Mouse (Mus musculus): ENCODE data around the gene Rreb1. TPM values are rescaled to one million over a fixed set of nuclear protein-coding genes. Genes with fewer than 3 reads are reported as not detected.
A peak's percentile ranks its signal among the peaks of the same experiment; 100 is the strongest.

Gene Rreb1
- polyA plus RNA-seq, 1 experiment: 31.5 TPM

DNA sequence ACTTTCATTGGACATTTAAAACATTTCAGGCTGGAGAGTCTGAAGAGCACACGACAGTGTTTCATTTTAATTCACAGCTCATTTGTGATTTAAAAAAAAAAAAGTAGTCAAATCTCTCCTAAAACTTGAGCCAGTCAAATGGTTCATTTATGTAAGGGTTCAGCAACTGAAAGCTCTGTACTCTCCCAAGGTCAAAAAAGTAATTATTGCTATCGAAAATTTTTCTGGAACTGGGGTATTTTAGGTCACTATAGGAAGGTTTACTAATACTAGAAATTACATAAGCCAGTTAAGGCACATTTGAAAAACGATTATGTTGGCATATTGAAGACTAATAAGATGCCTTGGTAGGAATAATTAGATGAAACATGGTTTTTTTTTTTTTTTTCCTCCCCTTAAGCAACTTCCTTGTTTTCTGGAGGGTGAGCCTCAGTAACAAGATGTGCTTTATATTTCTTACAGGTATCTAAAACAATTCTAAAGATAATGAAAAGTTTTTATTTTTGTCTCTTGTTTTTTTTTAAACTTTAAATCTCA, 77.1 kb downstream of the Rreb1 start:
- Histone ChIP-seq H3K4me3 (ENCODE audit: low read depth, low read length) (no peak overlapping the region), H3K4me1 (ENCODE audit: control insufficient read depth, insufficient read depth, low read length) (peaks cover 5% of the 10 kb centered on the region), H3K9me3 (replicated peaks; ENCODE audit: control insufficient read depth, insufficient read depth, low read length, poor library complexity, severe bottlenecking) (no peaks in the 10 kb centered on the region), H3K36me3 (ENCODE audit: control insufficient read depth, insufficient read depth, low read length, poor library complexity, severe bottlenecking) (no peaks in the 10 kb centered on the region), H3K27ac (ENCODE audit: insufficient read depth, low read length) (peak overlapping the region; percentile 90; the same call in 1 of the 2 replicates), H3K27me3 (ENCODE audit: control insufficient read depth, insufficient read depth, low read length, poor library complexity, severe bottlenecking) (no peaks in the 10 kb centered on the region), H3K9ac (ENCODE audit: low read depth, poor library complexity, severe bottlenecking) (no peak overlapping the region)
- TF ChIP-seq POLR2A (IDR thresholded peaks at IDR 0.05; ENCODE audit: insufficient read depth, low read length) (no peak), EP300 (IDR thresholded peaks at IDR 0.05; ENCODE audit: insufficient read depth, low read depth, low read length) (no peak), CTCF (IDR thresholded peaks at IDR 0.05; ENCODE audit: low read depth, low read length) (no peak)

DNA sequence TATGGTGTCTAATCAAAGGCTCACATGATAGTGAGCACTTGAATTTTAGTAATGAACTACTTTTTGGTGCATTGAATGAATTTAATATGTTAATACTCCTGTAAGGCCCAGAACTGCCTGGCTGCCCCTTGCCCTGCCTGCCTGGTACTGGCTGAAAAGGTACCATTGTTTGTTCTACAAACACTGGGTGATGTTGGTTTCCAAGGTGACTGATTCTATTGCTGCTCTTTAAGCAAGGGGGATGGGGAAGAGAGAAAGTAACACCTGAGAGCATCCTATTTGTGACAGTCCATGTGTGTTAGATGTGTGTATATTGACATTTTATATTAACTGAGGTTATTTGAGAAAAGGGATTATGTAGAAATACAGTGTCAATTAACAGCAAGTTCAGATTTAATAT, 77.6 kb downstream of the Rreb1 start:
- Histone ChIP-seq H3K9ac (ENCODE audit: low read depth, poor library complexity, severe bottlenecking) (no peak overlapping the region), H3K4me1 (ENCODE audit: control insufficient read depth, insufficient read depth, low read length) (peaks cover 5% of the 10 kb centered on the region), H3K4me3 (ENCODE audit: low read depth, low read length) (no peak overlapping the region), H3K27me3 (ENCODE audit: control insufficient read depth, insufficient read depth, low read length, poor library complexity, severe bottlenecking) (no peaks in the 10 kb centered on the region), H3K36me3 (ENCODE audit: control insufficient read depth, insufficient read depth, low read length, poor library complexity, severe bottlenecking) (no peaks in the 10 kb centered on the region), H3K27ac (ENCODE audit: insufficient read depth, low read length) (no peak overlapping the region), H3K9me3 (replicated peaks; ENCODE audit: control insufficient read depth, insufficient read depth, low read length, poor library complexity, severe bottlenecking) (no peaks in the 10 kb centered on the region)
- no peak for TF ChIP-seq EP300 (IDR thresholded peaks at IDR 0.05; ENCODE audit: insufficient read depth, low read depth, low read length)
- no peak for TF ChIP-seq CTCF (IDR thresholded peaks at IDR 0.05; ENCODE audit: low read depth, low read length)
- TF ChIP-seq POLR2A (IDR thresholded peaks at IDR 0.05; ENCODE audit: insufficient read depth, low read length): no peak

DNA sequence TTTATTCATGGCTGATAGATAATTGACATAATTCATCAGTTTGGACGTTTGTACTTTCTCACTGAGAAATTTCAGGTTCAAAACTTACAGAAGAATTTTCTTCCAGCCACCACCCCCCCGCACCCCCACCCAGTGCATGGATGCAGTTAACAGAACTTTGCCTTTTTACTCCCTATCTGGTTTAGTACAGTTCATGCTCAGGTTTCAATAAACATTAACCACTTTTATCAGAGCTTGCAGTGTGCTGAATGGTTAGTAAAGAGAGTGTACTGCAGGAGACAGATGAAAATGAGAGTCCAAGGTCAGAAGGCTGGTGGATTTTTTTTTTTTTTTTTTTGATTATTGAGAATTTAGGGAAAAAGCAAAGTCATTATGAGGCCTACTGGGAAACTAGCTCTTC, 78.3 kb downstream of the Rreb1 start:
- no peak overlapping the region for H3K9ac ChIP-seq (ENCODE audit: low read depth, poor library complexity, severe bottlenecking)
- peaks cover 5% of the 10 kb centered on the region for H3K4me1 ChIP-seq (ENCODE audit: control insufficient read depth, insufficient read depth, low read length)
- no peak overlapping the region for H3K27ac ChIP-seq (ENCODE audit: insufficient read depth, low read length)
- H3K36me3 ChIP-seq (ENCODE audit: control insufficient read depth, insufficient read depth, low read length, poor library complexity, severe bottlenecking): no peaks in the 10 kb centered on the region
- no peak for TF ChIP-seq POLR2A (IDR thresholded peaks at IDR 0.05; ENCODE audit: insufficient read depth, low read length)
- TF ChIP-seq EP300 (IDR thresholded peaks at IDR 0.05; ENCODE audit: insufficient read depth, low read depth, low read length): no peak
- TF ChIP-seq CTCF (IDR thresholded peaks at IDR 0.05; ENCODE audit: low read depth, low read length): no peak
- H3K27me3 ChIP-seq (ENCODE audit: control insufficient read depth, insufficient read depth, low read length, poor library complexity, severe bottlenecking): no peaks in the 10 kb centered on the region
- H3K4me3 ChIP-seq (ENCODE audit: low read depth, low read length): no peak overlapping the region
- no peaks in the 10 kb centered on the region for H3K9me3 ChIP-seq (replicated peaks; ENCODE audit: control insufficient read depth, insufficient read depth, low read length, poor library complexity, severe bottlenecking)

DNA sequence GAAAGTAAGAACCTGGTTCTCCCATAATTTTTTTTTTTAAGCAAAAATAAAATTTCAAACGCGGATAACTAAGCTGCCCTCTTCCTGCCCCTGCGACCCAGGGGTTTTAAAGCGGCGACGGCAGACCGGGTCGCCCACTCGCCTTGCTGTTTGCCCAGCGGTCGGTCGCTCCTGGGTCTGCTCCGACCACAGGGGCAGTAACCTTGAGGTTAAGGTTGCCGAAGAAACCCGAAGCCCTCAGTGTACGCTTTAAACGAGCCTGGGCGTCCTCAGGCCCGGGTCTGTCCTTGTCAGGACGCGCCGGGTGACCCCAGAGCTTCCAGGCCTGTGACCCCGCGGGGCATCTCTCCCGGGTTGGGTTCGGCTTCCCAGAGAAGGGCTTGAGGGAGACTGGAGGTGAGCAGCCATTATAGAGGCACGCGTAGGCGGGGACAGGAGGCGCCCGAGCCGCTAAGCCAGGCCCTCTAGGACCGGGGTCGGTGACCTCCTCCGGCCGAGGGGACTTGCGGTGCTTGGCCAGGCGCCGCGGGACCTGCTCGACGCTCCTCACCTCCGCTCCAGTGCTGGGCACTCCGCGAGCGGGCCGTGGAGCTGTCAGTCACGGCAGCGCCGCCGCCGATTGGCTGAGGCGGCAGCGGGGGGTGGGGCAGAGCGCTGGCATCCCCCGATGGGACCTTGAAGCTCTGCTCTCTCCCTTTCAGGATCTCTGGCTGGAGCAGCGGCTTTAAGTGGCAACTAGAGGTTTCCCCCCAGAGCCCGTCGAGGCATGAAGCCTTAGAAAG, 79.3 kb downstream of the Rreb1 start:
- no peak for TF ChIP-seq POLR2A (IDR thresholded peaks at IDR 0.05; ENCODE audit: insufficient read depth, low read length)
- TF ChIP-seq CTCF (IDR thresholded peaks at IDR 0.05; ENCODE audit: low read depth, low read length): no peak
- no peak for TF ChIP-seq EP300 (IDR thresholded peaks at IDR 0.05; ENCODE audit: insufficient read depth, low read depth, low read length)
- H3K9ac ChIP-seq (ENCODE audit: low read depth, poor library complexity, severe bottlenecking): peak overlapping the region; percentile 68
- peaks cover 3% of the 10 kb centered on the region for H3K4me1 ChIP-seq (ENCODE audit: control insufficient read depth, insufficient read depth, low read length)
- no peaks in the 10 kb centered on the region for H3K9me3 ChIP-seq (replicated peaks; ENCODE audit: control insufficient read depth, insufficient read depth, low read length, poor library complexity, severe bottlenecking)
- no peaks in the 10 kb centered on the region for H3K36me3 ChIP-seq (ENCODE audit: control insufficient read depth, insufficient read depth, low read length, poor library complexity, severe bottlenecking)
- no peak overlapping the region for H3K27ac ChIP-seq (ENCODE audit: insufficient read depth, low read length)
- H3K4me3 ChIP-seq (ENCODE audit: low read depth, low read length): peak overlapping the region; percentile 86
- H3K27me3 ChIP-seq (ENCODE audit: control insufficient read depth, insufficient read depth, low read length, poor library complexity, severe bottlenecking): no peaks in the 10 kb centered on the region

DNA sequence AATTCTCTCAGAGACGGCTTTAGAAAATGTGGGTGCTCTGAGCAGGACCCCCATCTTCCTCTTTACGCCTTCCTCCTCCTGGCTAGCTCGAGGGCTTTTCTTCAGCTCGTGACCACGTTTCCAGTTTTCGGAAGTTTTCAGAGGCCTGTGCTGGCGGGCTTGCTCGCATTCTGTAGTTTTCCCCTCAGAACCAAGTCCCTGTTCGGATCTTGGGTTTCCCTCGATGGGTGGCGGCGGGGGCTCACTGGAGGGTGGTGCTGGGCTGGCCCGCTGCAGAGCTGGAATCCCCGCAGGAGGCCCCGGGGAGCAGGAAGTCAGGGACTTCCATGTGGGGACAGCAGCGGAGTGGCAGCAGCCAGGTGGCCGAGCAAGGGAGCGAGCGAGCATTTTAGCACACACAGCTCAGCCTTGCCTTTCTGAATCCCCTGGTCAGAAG, 79.9 kb downstream of the Rreb1 start:
- H3K27ac ChIP-seq (ENCODE audit: insufficient read depth, low read length): no peak overlapping the region

DNA sequence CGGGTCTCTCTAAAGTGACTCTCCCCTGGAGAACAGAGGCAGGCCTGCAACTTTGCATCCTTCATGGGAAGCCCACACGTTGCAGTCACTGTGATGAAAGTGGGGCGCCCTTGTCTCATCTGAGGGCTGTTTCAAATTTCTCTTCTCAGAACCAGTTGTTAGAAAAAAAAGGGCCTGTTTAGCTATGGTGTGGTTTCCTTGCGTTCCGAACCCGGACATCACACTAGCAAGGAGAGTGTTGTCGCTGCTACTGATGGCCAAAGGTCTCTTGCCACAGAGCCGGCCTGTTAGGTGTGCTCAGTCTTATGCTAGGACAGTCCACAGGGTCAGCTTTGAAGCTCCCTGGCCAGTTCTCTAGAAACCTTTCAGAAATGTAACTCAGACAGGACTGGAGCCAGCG, 80.3 kb downstream of the Rreb1 start:
- no peak for TF ChIP-seq CTCF (IDR thresholded peaks at IDR 0.05; ENCODE audit: low read depth, low read length)
- TF ChIP-seq EP300 (IDR thresholded peaks at IDR 0.05; ENCODE audit: insufficient read depth, low read depth, low read length): no peak
- no peak for TF ChIP-seq POLR2A (IDR thresholded peaks at IDR 0.05; ENCODE audit: insufficient read depth, low read length)
- H3K27me3 ChIP-seq (ENCODE audit: control insufficient read depth, insufficient read depth, low read length, poor library complexity, severe bottlenecking): no peaks in the 10 kb centered on the region
- H3K4me3 ChIP-seq (ENCODE audit: low read depth, low read length): peak overlapping the region; percentile 46
- H3K9ac ChIP-seq (ENCODE audit: low read depth, poor library complexity, severe bottlenecking): peak overlapping the region; percentile 68
- H3K36me3 ChIP-seq (ENCODE audit: control insufficient read depth, insufficient read depth, low read length, poor library complexity, severe bottlenecking): no peaks in the 10 kb centered on the region
- H3K9me3 ChIP-seq (replicated peaks; ENCODE audit: control insufficient read depth, insufficient read depth, low read length, poor library complexity, severe bottlenecking): no peaks in the 10 kb centered on the region
- peaks cover 4% of the 10 kb centered on the region for H3K4me1 ChIP-seq (ENCODE audit: control insufficient read depth, insufficient read depth, low read length)
- H3K27ac ChIP-seq (ENCODE audit: insufficient read depth, low read length): no peak overlapping the region

More for the DNA sequence above, 79.9 kb downstream of the Rreb1 start:
- no peaks in the 10 kb centered on the region for H3K9me3 ChIP-seq (replicated peaks; ENCODE audit: control insufficient read depth, insufficient read depth, low read length, poor library complexity, severe bottlenecking)
- no peaks in the 10 kb centered on the region for H3K36me3 ChIP-seq (ENCODE audit: control insufficient read depth, insufficient read depth, low read length, poor library complexity, severe bottlenecking)
- TF ChIP-seq CTCF (IDR thresholded peaks at IDR 0.05; ENCODE audit: low read depth, low read length) (no peak), POLR2A (IDR thresholded peaks at IDR 0.05; ENCODE audit: insufficient read depth, low read length) (no peak), EP300 (IDR thresholded peaks at IDR 0.05; ENCODE audit: insufficient read depth, low read depth, low read length) (no peak)
- peaks cover 4% of the 10 kb centered on the region for H3K4me1 ChIP-seq (ENCODE audit: control insufficient read depth, insufficient read depth, low read length)
- H3K27me3 ChIP-seq (ENCODE audit: control insufficient read depth, insufficient read depth, low read length, poor library complexity, severe bottlenecking): no peaks in the 10 kb centered on the region
- H3K9ac ChIP-seq (ENCODE audit: low read depth, poor library complexity, severe bottlenecking): peak overlapping the region; percentile 68
- peak overlapping the region; percentile 46 for H3K4me3 ChIP-seq (ENCODE audit: low read depth, low read length)

Data from ES-Bruce4 (cell line).